Mouse (Mus musculus): ENCODE measurements around the gene Tyk2.

Gene Tyk2

DNA sequence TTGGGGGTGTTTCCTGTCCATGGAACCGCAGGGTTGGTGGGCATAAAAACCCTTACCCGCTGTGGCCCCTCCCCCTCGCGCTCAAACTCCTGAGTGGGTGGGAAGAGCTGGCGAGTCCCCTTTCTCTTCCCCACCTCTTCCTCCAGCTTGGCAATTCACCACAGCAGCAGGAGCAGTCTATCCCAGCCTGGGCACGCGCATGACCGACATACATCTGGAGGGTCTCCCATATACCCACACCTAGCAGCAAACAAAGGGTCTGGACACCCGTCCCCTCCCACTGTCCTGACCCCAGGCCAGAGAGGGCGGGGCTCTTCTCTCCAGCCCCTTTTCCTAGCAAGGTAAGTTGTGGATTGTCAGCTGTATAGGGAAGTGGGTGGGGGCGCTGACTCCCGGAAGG lies 22.3 kb upstream of the Tyk2 start:
- in situ Hi-C loops (cut with MboI; ENCODE audit: unreplicated experiment in 2 of 2), result loop anchor here (5.0 to 25.0 kb wide), 3 partner anchors 69 to 261 kb away; partner anchors contain the start of genes Ap1m2 (in 1 of the 2), Qtrt1 (in 1 of the 2) and Slc44a2 (in 1 of the 2)

DNA sequence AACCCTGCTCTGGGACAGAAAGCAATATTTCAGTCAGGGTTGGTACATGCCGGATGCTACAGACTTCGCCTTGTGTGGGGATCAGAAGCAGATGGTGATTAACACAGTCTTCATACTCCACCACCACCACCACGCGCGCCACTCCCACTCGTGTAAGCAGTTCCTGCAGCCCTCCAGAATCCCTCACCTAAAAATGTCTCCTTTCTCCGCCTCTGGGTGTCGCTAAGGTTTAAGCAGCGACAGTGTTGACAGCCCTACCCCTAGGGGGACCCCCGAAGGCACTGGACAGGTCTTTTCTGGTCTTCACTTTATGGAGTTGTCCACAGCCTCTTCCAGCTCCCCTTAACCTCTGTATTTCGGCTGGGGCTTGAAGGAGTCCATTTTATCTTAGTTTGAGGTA lies 21.7 kb upstream of the Tyk2 start:
- in situ Hi-C loops (cut with MboI; ENCODE audit: unreplicated experiment in 2 of 2), result loop anchor here (5.0 to 25.0 kb wide), 3 partner anchors 70 to 262 kb away; partner anchors contain the start of genes Ap1m2 (in 1 of the 2), Qtrt1 (in 1 of the 2) and Slc44a2 (in 1 of the 2)

DNA sequence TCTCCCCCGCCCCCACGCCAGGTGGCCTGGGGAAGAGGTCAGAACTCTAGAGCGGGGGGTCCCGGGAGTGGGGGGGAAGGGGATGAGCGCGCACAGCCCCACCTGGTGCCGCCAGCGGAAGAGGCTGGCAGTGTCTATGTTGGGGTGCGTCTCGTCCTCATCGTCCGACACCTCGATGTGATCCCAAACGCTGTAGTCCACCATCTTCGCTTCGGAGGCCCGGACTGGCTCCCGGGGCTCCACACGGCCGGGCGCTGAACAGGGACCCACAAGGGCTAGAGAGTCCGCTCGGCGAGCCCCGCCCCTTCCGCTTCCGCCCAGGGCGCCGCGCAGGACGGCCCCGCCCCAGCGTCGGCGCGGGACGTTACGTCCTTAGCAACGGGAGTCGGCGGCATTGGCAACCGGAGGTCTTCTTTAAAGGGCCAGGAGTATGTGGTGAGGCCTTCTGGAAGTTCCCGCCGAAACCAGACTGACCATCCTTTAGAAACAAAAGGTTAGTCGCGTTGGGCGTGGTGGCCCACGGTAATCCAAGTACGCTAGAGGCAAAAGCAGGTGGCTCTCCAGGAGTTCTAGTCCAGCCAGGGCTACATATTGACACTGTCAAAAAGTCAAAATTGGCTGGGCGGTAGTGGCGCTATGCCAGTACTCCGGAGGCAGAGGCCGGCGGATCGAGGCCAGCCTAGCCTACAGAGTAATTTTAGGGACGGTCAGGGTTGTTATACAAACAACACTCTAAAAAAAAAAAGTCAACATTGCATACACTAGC lies 18.8 kb upstream of the Tyk2 start, which contains the start of gene Cdc37:
Gene Cdc37, minus strand, starts transcription at position 329 of the 766 bp plus-strand sequence.
- in situ Hi-C loops (cut with MboI; ENCODE audit: unreplicated experiment in 2 of 2), result loop anchor here (5.0 to 25.0 kb wide), 6 partner anchors 72 to 513 kb away; partner anchors contain the start of genes Olfm2 (in 2 of the 2), Ap1m2 (in 1 of the 2), Fbxl12 (in 1 of the 2) and Mrpl4 (in 1 of the 2)

DNA sequence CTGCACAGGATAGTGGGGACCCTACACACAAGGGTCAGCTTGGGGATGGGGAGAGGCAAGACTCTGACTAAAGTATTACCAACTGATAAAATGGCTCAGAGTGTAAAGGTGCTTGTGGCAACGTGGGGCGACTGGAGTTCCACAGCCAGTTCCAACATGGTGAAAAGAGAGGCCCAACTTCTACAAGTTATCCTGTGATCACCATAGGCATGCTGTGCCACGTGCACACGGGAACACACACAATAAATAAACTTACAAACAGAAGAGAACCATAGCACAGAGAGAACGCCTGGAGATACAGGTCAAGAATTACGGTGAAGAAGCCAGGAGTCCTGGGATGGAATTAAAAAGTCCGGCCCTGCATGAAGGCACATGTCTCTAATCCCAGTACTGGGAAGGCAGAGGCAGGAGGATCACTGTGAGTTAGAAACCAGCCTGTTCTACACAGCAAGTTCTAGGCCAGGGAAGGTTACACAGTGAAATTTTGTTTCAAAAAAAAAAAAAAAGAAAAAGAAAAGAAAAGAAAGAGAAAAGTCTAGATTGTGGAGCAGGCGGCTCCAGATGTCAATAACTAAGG lies 18.1 kb upstream of the Tyk2 start:
- in situ Hi-C loops (cut with MboI; ENCODE audit: unreplicated experiment in 2 of 2), result loop anchor here (10.0 to 25.0 kb wide), 3 partner anchors 144 to 512 kb away; partner anchors contain the start of genes Olfm2 (in 2 of the 2), Fbxl12 (in 1 of the 2), Mrpl4 (in 1 of the 2) and Ubl5 (in 1 of the 2)

DNA sequence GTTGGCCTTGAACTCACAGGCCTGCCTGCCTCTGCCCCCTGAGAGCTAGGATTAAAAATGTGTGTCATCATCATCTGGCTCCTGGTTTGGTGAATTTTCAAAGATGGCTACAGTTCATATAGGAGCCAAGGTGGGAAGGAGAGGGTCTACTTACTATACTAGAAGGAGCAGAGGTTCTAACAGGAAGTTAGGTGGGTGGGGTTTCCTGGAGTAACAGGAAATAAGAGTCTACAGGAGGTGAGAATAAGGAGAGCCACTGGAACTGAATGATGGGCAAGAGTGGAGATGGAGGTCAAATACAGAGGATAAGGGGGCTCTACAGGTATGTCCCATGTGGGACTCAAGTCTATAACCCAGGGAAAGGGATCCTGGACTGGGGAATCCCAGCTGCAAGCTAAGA lies 17.4 kb upstream of the Tyk2 start:
- in situ Hi-C loops (cut with MboI; ENCODE audit: unreplicated experiment in 2 of 2), result loop anchor here (10.0 to 25.0 kb wide), 3 partner anchors 144 to 511 kb away; partner anchors contain the start of genes Olfm2 (in 2 of the 2), Fbxl12 (in 1 of the 2), Mrpl4 (in 1 of the 2) and Ubl5 (in 1 of the 2)

DNA sequence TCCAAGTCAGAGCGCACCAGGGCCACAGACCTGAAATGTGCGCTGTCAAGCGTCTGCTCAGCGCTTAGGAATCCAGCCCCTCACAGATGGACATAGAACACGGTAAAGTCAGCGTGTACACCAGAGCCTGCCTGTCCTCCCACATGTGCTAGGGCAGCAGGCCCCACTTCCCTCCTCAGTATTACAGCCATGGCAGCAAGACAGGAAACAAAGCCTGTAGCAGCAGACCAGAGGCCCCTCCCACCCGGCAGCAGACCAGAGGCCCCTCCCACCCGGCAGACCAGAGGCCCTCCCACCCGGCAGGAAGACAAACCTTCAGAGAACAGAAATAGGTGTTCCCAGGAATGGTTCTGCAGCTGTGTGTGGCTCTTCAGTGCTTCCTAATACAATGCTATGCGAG lies 15.7 kb upstream of the Tyk2 start:
- in situ Hi-C loops (cut with MboI; ENCODE audit: unreplicated experiment in 2 of 2), result loop anchor here (10.0 to 25.0 kb wide), 3 partner anchors 142 to 509 kb away; partner anchors contain the start of genes Olfm2 (in 2 of the 2), Fbxl12 (in 1 of the 2), Mrpl4 (in 1 of the 2) and Ubl5 (in 1 of the 2)

DNA sequence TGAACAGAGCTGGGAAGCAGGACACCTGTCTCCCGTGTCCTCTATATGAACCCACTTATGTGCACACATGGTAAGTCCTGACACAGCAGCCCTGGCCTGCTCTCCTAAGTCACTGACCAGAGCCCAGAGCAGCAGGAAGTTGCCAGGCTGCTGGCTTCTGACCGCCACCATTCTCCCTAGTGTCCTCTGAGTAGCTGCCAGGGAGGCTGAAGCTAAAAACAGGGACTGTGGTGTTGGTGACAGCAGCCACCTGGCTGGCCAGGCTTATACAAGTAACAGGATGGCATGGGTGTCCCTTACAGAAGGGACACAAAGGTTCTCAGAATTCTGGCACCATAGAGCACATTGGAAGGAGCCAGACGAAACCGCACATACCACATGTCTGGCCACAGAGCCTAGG lies 14.4 kb upstream of the Tyk2 start:
- in situ Hi-C loops (cut with MboI; ENCODE audit: unreplicated experiment in 2 of 2), result loop anchor here (10.0 to 25.0 kb wide), 3 partner anchors 141 to 508 kb away; partner anchors contain the start of genes Olfm2 (in 2 of the 2), Fbxl12 (in 1 of the 2), Mrpl4 (in 1 of the 2) and Ubl5 (in 1 of the 2)

DNA sequence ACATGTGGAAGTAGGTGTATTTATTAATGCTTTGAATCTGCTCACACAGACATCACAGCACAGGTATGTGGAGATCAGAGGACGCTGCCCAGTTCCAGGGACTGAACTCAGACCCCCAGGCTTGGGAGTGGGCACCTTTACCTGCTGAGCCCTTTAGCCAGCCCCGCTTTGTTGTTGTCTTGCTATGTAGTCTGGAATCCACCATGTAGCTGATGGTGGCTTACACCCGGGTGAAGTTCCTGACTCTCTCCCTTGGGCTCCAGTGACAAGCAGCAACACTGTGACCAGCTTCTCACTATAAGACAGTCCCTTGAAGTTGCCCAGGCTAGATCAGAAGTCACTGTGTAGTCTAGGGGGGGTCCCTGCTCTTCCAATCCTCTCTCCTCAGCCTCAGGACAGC lies 13.3 kb upstream of the Tyk2 start:
- in situ Hi-C loops (cut with MboI; ENCODE audit: unreplicated experiment in 2 of 2), result loop anchor here (5.0 to 25.0 kb wide), 5 partner anchors 117 to 507 kb away; partner anchors contain the start of genes Olfm2 (in 2 of the 2), Fbxl12 (in 1 of the 2), Icam4 (in 1 of the 2) and Mrpl4 (in 1 of the 2)

DNA sequence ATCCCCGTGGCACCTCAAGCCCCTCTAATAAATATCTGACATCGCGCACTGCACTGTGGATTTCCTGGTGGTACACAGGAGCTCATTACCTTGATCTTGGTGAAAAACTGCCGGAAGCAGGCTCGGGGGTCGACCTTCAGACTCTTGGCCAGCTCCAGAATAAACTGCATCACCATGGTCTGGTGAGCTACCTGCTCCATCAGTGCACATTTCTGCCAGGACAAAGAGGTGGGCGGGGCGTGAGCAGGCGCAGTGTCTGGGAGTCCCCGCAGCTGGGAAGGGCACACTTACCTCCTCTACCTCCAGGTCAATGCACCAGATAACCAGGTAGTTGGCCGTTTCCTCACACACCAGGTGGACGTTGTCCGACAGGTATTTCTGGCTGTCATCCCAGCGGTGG lies 10.9 kb upstream of the Tyk2 start:
- in situ Hi-C loops (cut with MboI; ENCODE audit: unreplicated experiment in 2 of 2), result loop anchor here (5.0 to 25.0 kb wide), 5 partner anchors 115 to 505 kb away; partner anchors contain the start of genes Olfm2 (in 2 of the 2), Fbxl12 (in 1 of the 2), Icam4 (in 1 of the 2) and Mrpl4 (in 1 of the 2)

DNA sequence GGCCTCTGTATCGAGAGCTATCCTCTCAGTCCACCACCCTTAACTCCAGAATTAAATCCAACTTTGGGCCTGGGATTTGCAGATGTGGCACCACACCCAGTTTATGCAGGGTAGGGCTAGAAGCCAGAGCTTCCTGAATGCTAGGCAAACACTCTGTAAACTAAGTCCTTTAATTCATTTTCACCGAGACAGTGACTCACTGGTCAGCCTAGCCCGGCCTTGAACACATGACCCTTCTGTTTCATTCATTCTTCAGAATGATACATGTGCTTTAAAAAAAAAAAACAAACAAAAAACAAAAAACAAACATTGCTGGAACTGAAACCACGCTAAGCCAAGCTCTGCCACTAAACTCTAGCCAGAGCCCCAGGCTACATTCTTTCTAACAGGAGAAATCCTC lies 7.3 kb upstream of the Tyk2 start:
- in situ Hi-C loops (cut with MboI; ENCODE audit: unreplicated experiment in 2 of 2), result loop anchor here (25.0 kb wide), 2 partner anchors 401 to 501 kb away; partner anchors contain the start of genes Olfm2 (in 2 of the 2), Fbxl12 (in 1 of the 2) and Ubl5 (in 1 of the 2)

DNA sequence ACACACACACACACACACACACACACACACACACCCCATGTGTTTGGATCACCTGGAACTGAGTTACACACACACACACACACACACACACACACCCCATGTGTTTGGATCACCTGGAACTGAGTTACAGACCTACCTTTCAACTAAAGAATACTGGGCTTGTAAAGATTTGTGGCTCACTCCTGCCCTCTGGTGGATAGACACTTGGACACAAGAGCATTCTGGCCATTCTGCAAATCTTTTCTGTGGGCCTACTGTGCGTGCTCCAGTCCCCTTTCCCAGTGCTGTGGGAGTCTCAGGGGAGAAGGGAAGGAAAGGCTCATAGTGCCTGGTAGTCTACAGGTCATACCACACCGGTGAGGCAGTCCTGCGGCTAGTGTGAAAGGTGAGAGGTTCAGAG lies 6.2 kb upstream of the Tyk2 start:
- in situ Hi-C loops (cut with MboI; ENCODE audit: unreplicated experiment in 2 of 2), result loop anchor here (25.0 kb wide), 2 partner anchors 400 to 500 kb away; partner anchors contain the start of genes Olfm2 (in 2 of the 2), Fbxl12 (in 1 of the 2) and Ubl5 (in 1 of the 2)

DNA sequence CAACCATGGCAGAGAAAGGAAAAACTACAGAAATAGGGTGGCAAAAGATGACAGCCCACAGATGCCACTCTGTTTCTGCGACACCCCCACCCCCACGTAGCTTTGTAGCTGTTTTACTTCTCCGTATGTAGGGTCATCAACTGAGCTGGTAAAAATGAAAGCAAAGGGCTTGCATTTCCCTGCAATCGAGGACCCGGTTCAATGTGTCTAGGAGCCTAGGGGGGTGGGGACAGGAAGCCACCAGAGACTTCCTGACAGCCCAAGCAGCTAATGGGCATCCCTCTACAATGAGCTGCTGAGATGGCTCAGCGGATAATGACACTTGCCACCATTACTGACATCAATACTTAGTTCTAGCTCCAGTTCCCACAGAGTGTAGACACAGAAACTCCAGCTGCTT lies 5.4 kb upstream of the Tyk2 start:
- in situ Hi-C loops (cut with MboI; ENCODE audit: unreplicated experiment in 2 of 2), result loop anchor here (25.0 kb wide), 2 partner anchors 399 to 499 kb away; partner anchors contain the start of genes Olfm2 (in 2 of the 2), Fbxl12 (in 1 of the 2) and Ubl5 (in 1 of the 2)

DNA sequence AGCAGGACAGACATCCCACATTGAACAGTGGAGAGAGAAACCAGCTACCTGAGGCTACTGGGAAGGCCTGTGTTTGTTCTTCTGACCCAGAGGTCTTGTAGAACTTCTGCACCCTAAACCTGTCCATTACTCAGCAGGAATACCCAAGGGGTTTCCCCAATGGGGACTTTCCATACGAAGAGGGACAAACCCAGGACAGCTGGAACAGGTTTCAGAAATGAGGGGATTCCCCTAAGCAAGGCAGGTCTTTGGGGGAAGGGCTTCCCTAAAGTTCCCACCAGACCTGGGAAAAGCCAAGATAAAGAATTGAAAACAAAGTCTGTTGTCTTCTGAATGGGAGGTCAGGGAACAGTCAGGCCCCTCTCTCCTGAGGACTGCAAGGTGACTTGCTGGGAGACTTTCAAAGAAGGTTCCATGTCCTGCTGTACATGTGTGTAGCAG lies 4.9 kb upstream of the Tyk2 start:
- in situ Hi-C loops (cut with MboI; ENCODE audit: unreplicated experiment in 2 of 2), result loop anchor here (25.0 kb wide), 2 partner anchors 399 to 499 kb away; partner anchors contain the start of genes Olfm2 (in 2 of the 2), Fbxl12 (in 1 of the 2) and Ubl5 (in 1 of the 2)

DNA sequence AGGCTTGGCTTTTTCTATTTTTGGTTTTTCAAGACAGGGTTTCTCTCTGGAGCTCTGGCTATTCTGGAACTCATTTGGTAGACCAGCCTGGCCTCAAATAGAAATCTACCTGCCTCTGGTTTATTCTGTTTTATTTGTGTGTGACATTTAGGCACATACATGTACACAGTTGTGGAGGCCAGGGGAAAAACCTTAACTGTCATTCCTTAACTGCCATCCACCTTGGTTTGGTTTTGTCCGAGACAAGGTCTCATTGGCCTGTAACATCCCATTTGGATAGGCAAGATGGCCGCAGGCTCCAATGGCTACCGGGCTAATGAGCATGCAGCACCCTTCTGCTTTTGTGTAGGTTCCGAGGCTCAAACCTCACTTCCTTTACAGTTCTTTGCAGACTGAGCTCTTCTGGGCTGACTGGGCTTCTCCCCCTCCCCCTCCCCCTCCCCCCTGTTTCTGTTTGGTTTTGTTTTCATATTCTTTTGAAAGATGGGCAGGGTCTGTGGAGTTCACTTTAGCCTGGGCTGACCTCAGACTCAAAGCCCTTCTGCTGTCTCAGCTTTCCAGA lies 4.4 kb upstream of the Tyk2 start:
- in situ Hi-C loops (cut with MboI; ENCODE audit: unreplicated experiment in 2 of 2), result loop anchor here (25.0 kb wide), 2 partner anchors 398 to 498 kb away; partner anchors contain the start of genes Olfm2 (in 2 of the 2), Fbxl12 (in 1 of the 2) and Ubl5 (in 1 of the 2)

DNA sequence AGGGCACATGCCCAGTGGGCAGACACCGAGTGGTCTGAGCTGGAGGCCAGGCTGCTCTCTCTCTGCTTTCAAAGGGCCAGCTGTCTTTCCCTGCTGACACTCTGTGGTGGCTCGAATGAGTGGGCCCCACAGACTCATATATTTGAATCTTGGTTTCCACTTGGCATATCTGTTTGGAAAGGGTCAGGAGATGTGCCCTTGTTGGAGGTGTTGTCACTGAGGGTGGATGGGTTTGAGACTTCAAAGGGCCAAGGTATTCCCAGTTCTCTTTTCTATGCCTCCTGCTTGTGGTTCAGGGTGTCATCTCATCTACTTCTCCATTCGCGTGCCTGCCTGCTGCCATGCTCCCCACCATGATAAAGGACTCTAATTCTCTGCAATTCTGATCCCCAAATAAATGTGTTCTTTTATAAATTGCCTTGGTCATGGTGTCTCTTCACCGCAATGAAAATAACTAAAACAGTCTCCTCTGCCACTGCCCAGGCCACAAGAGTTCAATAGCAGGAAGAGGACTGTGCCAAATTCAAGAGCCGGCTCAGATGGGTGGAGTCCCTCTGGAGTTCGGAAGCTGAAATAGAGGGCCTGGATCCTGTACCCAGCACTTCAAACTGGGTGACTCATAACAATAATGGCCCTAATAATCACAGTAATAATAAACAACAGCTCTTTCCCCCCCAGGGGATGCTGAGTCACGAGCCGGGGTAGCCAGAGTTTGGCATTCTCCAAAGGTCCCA lies 3.7 kb upstream of the Tyk2 start:
- in situ Hi-C loops (cut with MboI; ENCODE audit: unreplicated experiment in 2 of 2), result loop anchor here (5.0 to 25.0 kb wide), 4 partner anchors 107 to 497 kb away; partner anchors contain the start of genes Olfm2 (in 2 of the 2), Fbxl12 (in 1 of the 2), Icam4 (in 1 of the 2) and Ubl5 (in 1 of the 2)

DNA sequence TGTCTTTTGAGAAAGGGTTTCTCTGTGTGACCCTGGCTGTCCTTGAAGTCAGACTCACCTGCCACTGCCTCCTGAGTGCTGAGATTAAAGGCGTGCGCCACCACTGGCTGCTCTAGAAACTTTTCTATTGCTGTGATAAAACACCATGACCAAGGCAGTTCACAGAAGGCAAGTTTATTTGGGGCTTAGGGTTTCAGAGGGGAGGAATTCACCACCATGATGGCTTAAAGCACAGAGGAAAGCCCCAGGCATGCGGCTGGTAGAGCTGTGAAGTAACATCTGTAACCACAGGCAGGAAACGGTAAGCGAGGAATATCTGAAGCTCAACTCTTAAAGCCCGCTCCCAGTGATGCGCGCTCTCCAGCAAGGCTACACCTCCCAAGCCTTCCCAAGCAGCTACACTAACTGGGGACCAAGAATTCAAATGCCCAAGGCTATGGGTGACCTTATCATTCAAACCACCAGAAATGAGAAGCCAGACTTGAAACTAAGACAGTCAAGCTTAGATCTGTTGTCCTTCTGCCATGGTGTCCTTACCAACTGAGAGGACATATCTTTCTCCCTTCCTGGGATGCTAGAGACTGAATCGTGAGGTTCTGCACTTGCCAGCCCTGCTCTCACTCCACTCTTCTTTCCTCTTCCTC lies 2.1 kb upstream of the Tyk2 start:
- in situ Hi-C loops (cut with MboI; ENCODE audit: unreplicated experiment in 2 of 2), result loop anchor here (5.0 to 25.0 kb wide), 4 partner anchors 106 to 496 kb away; partner anchors contain the start of genes Olfm2 (in 2 of the 2), Fbxl12 (in 1 of the 2), Icam4 (in 1 of the 2) and Ubl5 (in 1 of the 2)

DNA sequence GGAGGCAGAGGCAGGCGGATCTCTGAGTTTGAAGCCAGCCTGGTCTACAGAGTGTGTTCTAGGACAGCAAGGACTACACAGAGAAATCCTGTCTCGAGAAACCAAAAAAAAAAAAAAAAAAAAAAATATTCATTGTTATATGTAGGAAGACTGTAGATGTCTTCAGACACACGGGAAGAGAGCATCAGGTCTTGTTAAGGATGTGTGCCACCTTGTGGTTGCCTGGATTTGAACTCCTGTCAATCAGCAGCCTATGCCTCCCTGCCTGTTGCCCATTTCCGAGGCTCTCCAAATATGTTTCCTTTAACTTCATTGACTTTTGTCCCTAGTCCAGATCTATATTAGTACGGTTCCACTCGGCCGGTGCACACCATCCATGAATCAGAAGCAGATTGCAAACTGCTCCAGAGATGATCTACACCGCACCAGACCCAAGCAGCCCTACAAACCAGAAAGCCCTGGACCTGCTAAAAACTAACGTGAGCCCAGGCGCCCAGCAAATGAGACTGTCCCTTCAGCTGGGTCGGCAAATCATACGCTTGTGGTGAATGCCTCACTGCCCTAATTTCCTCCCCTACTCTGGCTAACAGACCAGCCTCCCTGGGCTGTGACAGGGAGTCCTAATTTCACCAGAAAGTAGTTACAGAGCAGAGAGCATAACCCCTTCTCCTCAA lies 1.2 kb upstream of the Tyk2 start:
- in situ Hi-C loops (cut with MboI; ENCODE audit: unreplicated experiment in 2 of 2), result loop anchor here (5.0 to 25.0 kb wide), 4 partner anchors 105 to 495 kb away; partner anchors contain the start of genes Olfm2 (in 2 of the 2), Fbxl12 (in 1 of the 2), Icam4 (in 1 of the 2) and Ubl5 (in 1 of the 2)
